Mouse (Mus musculus): ENCODE results near the gene Gatd1.

Gatd1 gene

GRCm38 (mm10) chr7:141441460-141441859 is 27.5 kb upstream of the Gatd1 start:
- no peak for DNase-seq

GRCm38 (mm10) chr7:141440613-141441012 is 26.7 kb upstream of the Gatd1 start:
- DNase-seq = peak; percentile 54 to 76

- no peak for DNase-seq
Observed at GRCm38 (mm10) chr7:141439811-141440210, 25.9 kb upstream of the Gatd1 start.

- no peak for DNase-seq
Observed at GRCm38 (mm10) chr7:141439140-141439679, 25.3 kb upstream of the Gatd1 start.

GRCm38 (mm10) chr7:141438201-141438968 is 24.4 kb upstream of the Gatd1 start:
- DNase-seq = no peak

- DNase-seq = peak; percentile 77 to 81
Observed at GRCm38 (mm10) chr7:141437178-141438120, 23.5 kb upstream of the Gatd1 start, which contains the start of gene Slc25a22. Gene Slc25a22 (minus strand): TSS chr7:141437892.

- no peak for DNase-seq
Observed at GRCm38 (mm10) chr7:141436523-141436892, 22.6 kb upstream of the Gatd1 start.

- no peak for DNase-seq
Observed at GRCm38 (mm10) chr7:141435856-141436522, 22.1 kb upstream of the Gatd1 start.

- DNase-seq = peak; percentile 64 to 71
Observed at GRCm38 (mm10) chr7:141435129-141435855, 21.4 kb upstream of the Gatd1 start.

GRCm38 (mm10) chr7:141434464-141434863 is 20.5 kb upstream of the Gatd1 start:
- DNase-seq = no peak

- no peak for DNase-seq
Observed at GRCm38 (mm10) chr7:141433517-141434400, 19.8 kb upstream of the Gatd1 start.

- no peak for DNase-seq
Observed at GRCm38 (mm10) chr7:141432741-141433516, 19.0 kb upstream of the Gatd1 start.

GRCm38 (mm10) chr7:141432186-141432611 is 18.3 kb upstream of the Gatd1 start:
- DNase-seq = no peak

- DNase-seq = no peak
Observed at GRCm38 (mm10) chr7:141431434-141432185, 17.7 kb upstream of the Gatd1 start.

- no peak for DNase-seq
Observed at GRCm38 (mm10) chr7:141430585-141431240, 16.8 kb upstream of the Gatd1 start.

GRCm38 (mm10) chr7:141429840-141430584 is 16.1 kb upstream of the Gatd1 start:
- no peak for DNase-seq

- DNase-seq = peak in 1 of 2 experiments; percentile 56
Observed at GRCm38 (mm10) chr7:141429310-141429709, 15.4 kb upstream of the Gatd1 start, which contains the start of gene Cend1. Gene Cend1 (minus strand): TSS chr7:141429491.

- DNase-seq = no peak
Observed at GRCm38 (mm10) chr7:141428701-141429100, 14.8 kb upstream of the Gatd1 start.
